Mouse (Mus musculus) cerebellum, adult 2 months (tissue): ENCODE measurements around the gene Cdk9.

Source experiments
- CTCF ChIP-seq: fragments of 200-500 bp; IDR thresholded peaks from 2 replicates; pipeline ENCODE4 v1.5.1; 2011; ENCODE audit warnings: low read depth, mild to moderate bottlenecking, control low read depth, low read length, moderate library complexity, borderline replicate concordance; ENCODE audit not compliant: insufficient read depth
- POLR2A ChIP-seq: fragments of 200-500 bp; IDR thresholded peaks from 2 replicates; pipeline ENCODE4 v1.6.1; 2011; ENCODE audit warnings: low read length, control low read depth, borderline replicate concordance; ENCODE audit not compliant: insufficient read depth

DNA sequence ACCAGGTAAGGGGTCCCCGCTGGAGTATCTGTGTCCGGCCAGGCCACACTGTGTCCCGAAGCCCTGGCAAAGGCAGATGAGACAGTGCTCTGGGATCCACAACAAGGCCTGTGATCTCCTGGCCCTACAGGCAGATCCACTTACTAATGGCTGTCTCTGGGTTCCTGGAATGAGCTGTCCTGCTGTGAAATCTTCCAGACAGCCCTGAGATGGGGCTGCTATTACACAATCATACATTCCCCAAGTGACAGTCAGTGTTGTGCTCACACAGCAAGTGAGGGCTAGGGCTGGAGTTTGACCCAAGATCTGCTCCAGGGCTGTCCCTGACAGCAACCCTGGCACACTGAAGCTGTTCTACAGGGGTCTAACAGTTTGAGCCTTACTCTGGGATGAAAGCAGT, 27.1 kb downstream of the Cdk9 start:
- TF ChIP-seq CTCF, result no peak
- TF ChIP-seq POLR2A, result no peak
